Mouse (Mus musculus): ENCODE measurements around the gene Ndufs8. TPM values are rescaled to one million over a fixed set of nuclear protein-coding genes. Genes with fewer than 3 reads are reported as not detected.
A peak's percentile ranks its signal among the peaks of the same experiment; 100 is the strongest.

Gene Ndufs8
- total RNA-seq, 1 experiment from 2014 or later: 83.5 TPM

- peak; percentile 62 for ATAC-seq (replicated peaks; ENCODE audit: low read depth, poor library complexity, severe bottlenecking)
Observed at GRCm38 (mm10) chr19:3906795-3907786, 5.5 kb downstream of the Ndufs8 start, which contains the start of gene Tcirg1. Gene Tcirg1 (minus strand): TSS chr19:3907133.

- no peak for ATAC-seq (replicated peaks; ENCODE audit: low read depth, poor library complexity, severe bottlenecking)
Observed at GRCm38 (mm10) chr19:3906326-3906725, 6.2 kb downstream of the Ndufs8 start.

- ATAC-seq (replicated peaks; ENCODE audit: low read depth, poor library complexity, severe bottlenecking): peak; percentile 70
Observed at GRCm38 (mm10) chr19:3905261-3905969, 7.2 kb downstream of the Ndufs8 start.

- no peak for ATAC-seq (replicated peaks; ENCODE audit: low read depth, poor library complexity, severe bottlenecking)
Observed at GRCm38 (mm10) chr19:3904363-3904675, 8.3 kb downstream of the Ndufs8 start.

GRCm38 (mm10) chr19:3903648-3904362 is 8.8 kb downstream of the Ndufs8 start:
- ATAC-seq (replicated peaks; ENCODE audit: low read depth, poor library complexity, severe bottlenecking): no peak

- no peak for ATAC-seq (replicated peaks; ENCODE audit: low read depth, poor library complexity, severe bottlenecking)
Observed at GRCm38 (mm10) chr19:3902966-3903365, 9.6 kb downstream of the Ndufs8 start.

- no peak for ATAC-seq (replicated peaks; ENCODE audit: low read depth, poor library complexity, severe bottlenecking)
Observed at GRCm38 (mm10) chr19:3899618-3900017, 13.0 kb downstream of the Ndufs8 start.

GRCm38 (mm10) chr19:3898952-3899351 is 13.6 kb downstream of the Ndufs8 start:
- ATAC-seq (replicated peaks; ENCODE audit: low read depth, poor library complexity, severe bottlenecking): 0 out of 2 replicates have a peak, but pooled peaks have one; percentile 29

- no peak for ATAC-seq (replicated peaks; ENCODE audit: low read depth, poor library complexity, severe bottlenecking)
Observed at GRCm38 (mm10) chr19:3897557-3897956, 15.0 kb downstream of the Ndufs8 start.

- ATAC-seq (replicated peaks; ENCODE audit: low read depth, poor library complexity, severe bottlenecking): no peak
Observed at GRCm38 (mm10) chr19:3896208-3896607, 16.4 kb downstream of the Ndufs8 start.

GRCm38 (mm10) chr19:3895171-3895631 is 17.4 kb downstream of the Ndufs8 start:
- ATAC-seq (replicated peaks; ENCODE audit: low read depth, poor library complexity, severe bottlenecking): no peak

GRCm38 (mm10) chr19:3894294-3894693 is 18.3 kb downstream of the Ndufs8 start:
- no peak for ATAC-seq (replicated peaks; ENCODE audit: low read depth, poor library complexity, severe bottlenecking)

- ATAC-seq (replicated peaks; ENCODE audit: low read depth, poor library complexity, severe bottlenecking): no peak
Observed at GRCm38 (mm10) chr19:3893545-3894116, 18.9 kb downstream of the Ndufs8 start.

GRCm38 (mm10) chr19:3890181-3890580 is 22.4 kb downstream of the Ndufs8 start:
- peak; percentile 62; the same call in 1 of the 2 replicates for ATAC-seq (replicated peaks; ENCODE audit: low read depth, poor library complexity, severe bottlenecking)

- no peak for ATAC-seq (replicated peaks; ENCODE audit: low read depth, poor library complexity, severe bottlenecking)
Observed at GRCm38 (mm10) chr19:3889096-3889495, 23.5 kb downstream of the Ndufs8 start.

- ATAC-seq (replicated peaks; ENCODE audit: low read depth, poor library complexity, severe bottlenecking): no peak
Observed at GRCm38 (mm10) chr19:3884325-3884990, 28.1 kb downstream of the Ndufs8 start.

- 0 out of 2 replicates have a peak, but pooled peaks have one; percentile 39 for ATAC-seq (replicated peaks; ENCODE audit: low read depth, poor library complexity, severe bottlenecking)
Observed at GRCm38 (mm10) chr19:3882214-3882613, 30.4 kb downstream of the Ndufs8 start.

GRCm38 (mm10) chr19:3880054-3880848 is 32.3 kb downstream of the Ndufs8 start:
- peak; percentile 50 for ATAC-seq (replicated peaks; ENCODE audit: low read depth, poor library complexity, severe bottlenecking)

- ATAC-seq (replicated peaks; ENCODE audit: low read depth, poor library complexity, severe bottlenecking): no peak
Observed at GRCm38 (mm10) chr19:3875045-3875444, 37.5 kb downstream of the Ndufs8 start.

Data from common myeloid progenitor, adult 5-6 weeks (primary cell).